Mouse (Mus musculus): Measurements from ENCODE around the gene Tnrc6b.

- TF ChIP-seq CTCF (IDR thresholded peaks at IDR 0.05; ENCODE audit: low read depth) (no peak), EP300 (IDR thresholded peaks at IDR 0.05; ENCODE audit: low read depth) (no peak)
These were observed 36.4 kb upstream of the Tnrc6b start for GRCm38 (mm10) chr15:80674700-80675099.
